Mouse (Mus musculus) intestine, postnatal 0 days (tissue): ENCODE results near the gene Abcf2. TPM values are rescaled to one million over a fixed set of nuclear protein-coding genes. Genes with fewer than 3 reads are reported as not detected.
A peak's percentile ranks its signal among the peaks of the same experiment; 100 is the strongest.
"Not testable (repeated sequence)": the region's sequence is repeated elsewhere in the genome, so short reads cannot be mapped to it uniquely, and the experiment has no call there.

Source experiments
- ATAC-seq: fragments of 200-750 bp; cut with Nextera tagmentation; 2 replicates; pipeline ENCODE4 v1.8.0; 2017; ENCODE audit warnings: mild to moderate bottlenecking, moderate TSS enrichment, moderate library complexity
- H3K27ac ChIP-seq: fragments of 300-500 bp; sonication (generic); 2 replicates; pipeline ENCODE4 v1.5.1; 2014; ENCODE audit warnings: mild to moderate bottlenecking, low read depth, low read length, moderate library complexity
- H3K27me3 ChIP-seq: fragments of 300-500 bp; sonication (generic); replicated peaks from 2 replicates; pipeline ENCODE4 v1.6.1; 2014; ENCODE audit warnings: low read length, mixed read lengths; ENCODE audit not compliant: control insufficient read depth, insufficient read depth
- H3K36me3 ChIP-seq: fragments of 300-500 bp; sonication (generic); 2 replicates; pipeline ENCODE4 v1.6.1; 2014; ENCODE audit warnings: mild to moderate bottlenecking, moderate library complexity; ENCODE audit not compliant: control insufficient read depth, insufficient read depth
- H3K4me1 ChIP-seq: fragments of 300-500 bp; sonication (generic); replicated peaks from 2 replicates; pipeline ENCODE4 v1.6.1; 2014; ENCODE audit warnings: antibody characterized with exemption, low read length, mixed read lengths; ENCODE audit not compliant: control insufficient read depth, insufficient read depth
- H3K4me2 ChIP-seq: fragments of 300-500 bp; sonication (generic); replicated peaks from 2 replicates; pipeline ENCODE4 v1.6.1; 2014; ENCODE audit warnings: low read depth, mild to moderate bottlenecking, moderate library complexity
- H3K4me3 ChIP-seq: fragments of 300-500 bp; sonication (generic); 2 replicates; pipeline ENCODE4 v1.5.1; 2014; ENCODE audit warnings: low read depth, low read length
- H3K9ac ChIP-seq: fragments of 300-500 bp; sonication (generic); 2 replicates; pipeline ENCODE4 v1.6.1; 2014; ENCODE audit warnings: mild to moderate bottlenecking, low read depth, low read length
- H3K9me3 ChIP-seq: fragments of 300-500 bp; sonication (generic); 2 replicates; pipeline ENCODE4 v1.6.1; 2016; ENCODE audit warnings: mixed run types; ENCODE audit not compliant: control insufficient read depth
- CTCF ChIP-seq: sonication (generic); IDR thresholded peaks from 2 replicates; pipeline ENCODE4 v1.5.1; 2016; ENCODE audit warnings: low read depth, mild to moderate bottlenecking, control low read depth, antibody characterized with exemption, moderate library complexity
- WGBS: fragments of 180-500 bp; shearing (Covaris S2); extraction: QIAGEN DNeasy Blood & Tissue Kit; methylation state at CpG from one replicate; pipeline ENCODE4 v1.1.7; 2014; 5-methylcytosine and 5-hydroxymethylcytosine counted together
- polyA plus RNA-seq: library from polyadenylated mRNA; unstranded; fragments of >200 nt; fragmentation: Nextera tagmentation; extraction: Ambion mirVana; gene quantifications from 2 replicates; pipeline ENCODE4 v1.2.1, GENCODE M21; 2015

Abcf2 gene
- polyA plus RNA-seq, 1 experiment from 2014 or later = 40.5 TPM

DNA sequence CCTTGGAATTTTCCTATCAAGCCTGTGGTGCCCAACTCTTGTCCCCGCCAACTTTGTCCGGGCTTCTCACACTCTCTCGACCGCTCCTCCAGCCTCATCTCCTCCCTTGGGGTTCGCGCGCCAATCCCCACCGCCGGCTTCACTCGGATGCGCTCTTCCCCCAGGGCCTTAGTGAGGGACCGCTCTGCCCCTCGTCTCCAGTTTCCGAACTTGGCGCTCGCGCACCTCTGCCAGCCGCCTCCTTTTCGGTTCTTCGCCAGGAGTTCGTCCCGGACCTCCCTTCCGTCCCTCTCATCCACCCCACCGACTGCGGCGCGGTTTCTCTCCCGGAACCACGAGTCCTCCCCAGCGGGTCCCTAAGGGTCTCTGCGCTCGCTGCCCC is 475 bp downstream of the Abcf2 start:
- no peak for TF ChIP-seq CTCF
- WGBS = 0% methylated on average over 32 of the region's 32 CpGs
- peak overlapping the region; percentile 92 for H3K4me2 ChIP-seq
- peak overlapping the region; percentile 76 for H3K9ac ChIP-seq
- H3K27me3 ChIP-seq = no peaks in the 10 kb centered on the region
- H3K36me3 ChIP-seq = peaks cover 34% of the 10 kb centered on the region
- H3K9me3 ChIP-seq = no peaks in the 10 kb centered on the region
- ATAC-seq = peak; percentile 20
- H3K4me3 ChIP-seq = peak overlapping the region; percentile 73
- 0 out of 2 replicates have a peak, but pooled peaks cover 4% of the 10 kb centered on the region for H3K4me1 ChIP-seq
- peak overlapping the region; percentile 65 for H3K27ac ChIP-seq

DNA sequence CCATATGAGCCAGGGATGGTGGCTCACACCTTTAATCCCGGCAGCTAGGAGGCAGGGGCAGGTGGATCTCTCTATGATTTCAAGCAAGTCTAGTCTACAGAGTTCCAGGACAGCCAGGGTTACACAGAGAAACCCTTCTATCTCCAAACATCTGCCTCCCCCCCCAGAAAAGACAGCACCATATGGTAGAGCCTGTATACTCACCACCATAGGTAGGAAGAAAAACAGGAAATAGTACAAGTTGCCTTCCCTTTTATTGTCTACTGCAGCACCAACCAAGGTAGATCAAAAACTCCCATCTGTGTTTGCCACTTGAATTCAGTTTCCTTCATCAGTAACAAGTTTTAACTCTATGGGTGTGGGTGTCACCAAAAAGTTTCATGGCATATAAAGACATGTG is 1.3 kb downstream of the Abcf2 start:
- Histone ChIP-seq H3K4me3 (no peak overlapping the region), H3K27ac (no peak overlapping the region), H3K4me2 (0 out of 2 replicates have a peak overlapping the region, but pooled peaks have one; percentile 92), H3K27me3 (no peaks in the 10 kb centered on the region), H3K36me3 (peaks cover 42% of the 10 kb centered on the region), H3K9ac (peak overlapping the region; percentile 76; the same call in 1 of the 2 replicates), H3K4me1 (0 out of 2 replicates have a peak, but pooled peaks cover 4% of the 10 kb centered on the region), H3K9me3 (no peaks in the 10 kb centered on the region)
- TF ChIP-seq CTCF = no peak
- ATAC-seq = no peak
- WGBS = 82% methylated on average over 1 of the region's 1 CpGs

DNA sequence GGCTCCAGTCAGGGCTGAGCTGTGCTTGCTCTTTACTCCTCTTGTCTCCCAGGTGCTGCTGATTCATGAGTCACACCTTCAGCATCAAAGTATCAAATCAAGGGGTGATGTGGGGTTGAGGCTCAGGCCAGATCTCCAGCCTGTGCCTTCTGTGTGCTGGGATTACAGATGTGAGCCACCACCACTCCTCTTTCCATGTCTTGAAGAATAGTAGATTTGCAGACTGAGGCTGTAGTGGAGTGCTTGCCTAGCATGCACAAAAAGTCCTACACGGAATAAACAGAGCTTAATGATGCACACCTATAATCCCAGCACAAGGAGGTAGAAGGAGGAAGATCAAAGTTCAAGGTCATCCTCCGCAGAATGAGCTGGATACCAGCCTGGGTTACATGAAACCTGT is 20.6 kb downstream of the Abcf2 start, which contains the start of gene 4931409K22Rik:
Gene 4931409K22Rik, minus strand, starts transcription at position 101 of the 400 bp plus-strand sequence.
- 69% methylated on average over 2 of the region's 2 CpGs for WGBS
- no peaks in the 10 kb centered on the region for H3K4me1 ChIP-seq
- no peak within 1 kb of the TSS for H3K4me3 ChIP-seq
- H3K36me3 ChIP-seq = no peaks in the 10 kb centered on the region
- H3K9ac ChIP-seq = no peak within 1 kb of the TSS
- ATAC-seq = no peak
- no peak within 1 kb of the TSS for H3K27ac ChIP-seq
- TF ChIP-seq CTCF = no peak
- H3K9me3 ChIP-seq = no peaks in the 10 kb centered on the region
- H3K27me3 ChIP-seq = no peaks in the 10 kb centered on the region
- H3K4me2 ChIP-seq = no peak within 1 kb of the TSS

DNA sequence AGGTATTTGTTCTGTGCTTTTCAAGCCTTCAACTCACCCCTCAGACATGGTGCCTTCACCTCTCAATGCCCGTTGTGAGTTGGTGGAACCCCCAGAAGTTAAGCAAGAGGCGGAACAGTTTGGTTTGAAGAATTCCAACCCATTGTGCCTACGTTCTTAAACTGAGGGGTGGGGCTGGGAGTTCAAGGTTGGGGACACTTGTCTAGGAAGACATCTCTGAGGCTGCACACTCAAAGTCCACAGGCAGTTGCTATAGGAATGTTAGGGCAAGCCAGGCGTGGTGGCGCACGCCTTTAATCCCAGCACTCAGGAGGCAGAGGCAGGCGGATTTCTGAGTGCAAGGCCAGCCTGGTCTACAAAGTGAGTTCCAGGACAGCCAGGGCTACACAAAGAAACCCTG is 21.9 kb downstream of the Abcf2 start:
- H3K9me3 ChIP-seq, H3K36me3 ChIP-seq, H3K27me3 ChIP-seq, H3K9ac ChIP-seq, H3K4me3 ChIP-seq, H3K4me2 ChIP-seq, H3K27ac ChIP-seq, ATAC-seq, H3K4me1 ChIP-seq: not testable (repeated sequence)
- WGBS = 94% methylated on average over 7 of the region's 7 CpGs

GRCm38 (mm10) chr5:24553621-24554244 is 23.5 kb downstream of the Abcf2 start:
- TF ChIP-seq CTCF = no peak
- Histone ChIP-seq H3K27me3 (0 out of 2 replicates have a peak, but pooled peaks cover 4% of the 10 kb centered on the region), H3K4me3 (no peak overlapping the region), H3K36me3 (no peaks in the 10 kb centered on the region), H3K27ac (no peak overlapping the region), H3K9ac (no peak overlapping the region), H3K9me3 (no peaks in the 10 kb centered on the region), H3K4me1 (no peaks in the 10 kb centered on the region), H3K4me2 (no peak overlapping the region)
- WGBS = 74% methylated on average over 5 of the region's 5 CpGs
- ATAC-seq = no peak

- Histone ChIP-seq H3K4me2 (0 out of 2 replicates have a peak overlapping the region, but pooled peaks have one; percentile 13), H3K9me3 (no peaks in the 10 kb centered on the region), H3K4me1 (no peaks in the 10 kb centered on the region), H3K4me3 (no peak overlapping the region), H3K27me3 (0 out of 2 replicates have a peak, but pooled peaks cover 4% of the 10 kb centered on the region), H3K36me3 (no peaks in the 10 kb centered on the region), H3K27ac (no peak overlapping the region), H3K9ac (no peak overlapping the region)
- no peak for ATAC-seq
- 49% methylated on average over 2 of the region's 2 CpGs for WGBS
- no peak for TF ChIP-seq CTCF
Measured at GRCm38 (mm10) chr5:24551317-24551688, 26.0 kb downstream of the Abcf2 start.
